Mouse (Mus musculus) ovary, postnatal 10 days (tissue): ENCODE results near the gene Ubb.

ENCODE experiments used
- DNase-seq: peaks from one replicate; pipeline ENCODE4 v3.0.0; 2022; ENCODE audit warnings: low spot score

Gene Ubb

GRCm38 (mm10) chr11:62551226-62552119 is 502 bp downstream of the Ubb start:
- peak; percentile 90 for DNase-seq

GRCm38 (mm10) chr11:62553186-62553585 is 2.2 kb downstream of the Ubb start:
- no peak for DNase-seq

GRCm38 (mm10) chr11:62553633-62554032 is 2.7 kb downstream of the Ubb start:
- DNase-seq: no peak

- DNase-seq: no peak
Observed at GRCm38 (mm10) chr11:62554163-62554855, 3.3 kb downstream of the Ubb start.

GRCm38 (mm10) chr11:62554934-62555517 is 4.1 kb downstream of the Ubb start:
- no peak for DNase-seq

GRCm38 (mm10) chr11:62555896-62556412 is 5.0 kb downstream of the Ubb start:
- DNase-seq: no peak

GRCm38 (mm10) chr11:62557205-62557604 is 6.2 kb downstream of the Ubb start:
- DNase-seq: no peak

GRCm38 (mm10) chr11:62558152-62558551 is 7.2 kb downstream of the Ubb start:
- no peak for DNase-seq

- no peak for DNase-seq
Observed at GRCm38 (mm10) chr11:62558961-62559646, 8.1 kb downstream of the Ubb start.

- no peak for DNase-seq
Observed at GRCm38 (mm10) chr11:62560463-62561016, 9.6 kb downstream of the Ubb start.

GRCm38 (mm10) chr11:62563590-62563989 is 12.6 kb downstream of the Ubb start:
- no peak for DNase-seq

GRCm38 (mm10) chr11:62565747-62566146 is 14.8 kb downstream of the Ubb start:
- no peak for DNase-seq

GRCm38 (mm10) chr11:62566211-62566610 is 15.2 kb downstream of the Ubb start:
- DNase-seq: no peak

- no peak for DNase-seq
Observed at GRCm38 (mm10) chr11:62568300-62568699, 17.3 kb downstream of the Ubb start.

- no peak for DNase-seq
Observed at GRCm38 (mm10) chr11:62573959-62574702, 23.2 kb downstream of the Ubb start, which contains the start of gene Trpv2. Trpv2 (plus strand) TSS chr11:62574486.

GRCm38 (mm10) chr11:62574703-62575085 is 23.7 kb downstream of the Ubb start:
- no peak for DNase-seq

GRCm38 (mm10) chr11:62575297-62575658 is 24.3 kb downstream of the Ubb start:
- DNase-seq: peak; percentile 82

- DNase-seq: no peak
Observed at GRCm38 (mm10) chr11:62575659-62576438, 24.9 kb downstream of the Ubb start.

- DNase-seq: no peak
Observed at GRCm38 (mm10) chr11:62576530-62577152, 25.7 kb downstream of the Ubb start.

GRCm38 (mm10) chr11:62583031-62583430 is 32.1 kb downstream of the Ubb start:
- no peak for DNase-seq
